Mouse (Mus musculus): Measurements from ENCODE around the gene Kctd14.

- no peak for TF ChIP-seq CTCF (IDR thresholded peaks at IDR 0.05; ENCODE audit: low read depth, low read length)
- TF ChIP-seq POLR2A (IDR thresholded peaks at IDR 0.05; ENCODE audit: insufficient read depth, low read length), result no peak
- TF ChIP-seq EP300 (IDR thresholded peaks at IDR 0.05; ENCODE audit: insufficient read depth, low read depth, low read length), result no peak
These were observed 49.6 kb downstream of the Kctd14 start for GRCm38 (mm10) chr7:97500555-97501209.
